Mouse (Mus musculus) MEL (cell line): Measurements from ENCODE around the gene Unkl. TPM values are rescaled to one million over a fixed set of nuclear protein-coding genes. Genes with fewer than 3 reads are reported as not detected.

Source experiments
- DNase-seq: peaks from one replicate; pipeline ENCODE4 v3.0.0; 2011; ENCODE audit warnings: low read depth, low spot score
- H3K27ac ChIP-seq: 2 replicates; pipeline ENCODE4 v1.5.1; 2012; ENCODE audit warnings: low read depth, mild to moderate bottlenecking, control low read depth, low read length, moderate library complexity; ENCODE audit not compliant: control insufficient read depth
- H3K27me3 ChIP-seq, 2 experiments: fragments of 150-350 bp in 1 of 2; sonication (generic) in 1 of 2; 2 replicates each; pipeline ENCODE4 v1.6.1; 2012; ENCODE audit warnings: low read length in 2 of 2, mild to moderate bottlenecking in 2 of 2, improper control_type of control experiment in 1 of 2, moderate library complexity in 1 of 2; ENCODE audit not compliant: insufficient read depth in 2 of 2, control insufficient read depth in 1 of 2
- H3K36me3 ChIP-seq, 2 experiments: 2 replicates each; pipeline ENCODE4 v1.6.1; 2012 to 2014; ENCODE audit warnings: low read length in 2 of 2, improper control_type of control experiment in 1 of 2, inconsistent platforms in 1 of 2, mild to moderate bottlenecking in 1 of 2; ENCODE audit not compliant: insufficient read depth in 2 of 2, control insufficient read depth in 1 of 2
- H3K4me1 ChIP-seq, 2 experiments: fragments of 150-350 bp in 1 of 2; sonication (generic) in 1 of 2; 2 replicates each; pipeline ENCODE4 v1.6.1; 2012; ENCODE audit warnings: low read length in 2 of 2, improper control_type of control experiment in 1 of 2, mild to moderate bottlenecking in 1 of 2; ENCODE audit not compliant: insufficient read depth in 2 of 2, control insufficient read depth in 1 of 2
- H3K4me3 ChIP-seq, 2 experiments: fragments of 150-350 bp in 1 of 2; sonication (generic) in 1 of 2; 2 replicates each; pipeline ENCODE4 v1.5.1; 2012; ENCODE audit warnings: low read depth in 2 of 2, low read length in 2 of 2, mild to moderate bottlenecking in 2 of 2, moderate library complexity in 2 of 2, control low read depth in 1 of 2, improper control_type of control experiment in 1 of 2; ENCODE audit not compliant: control insufficient read depth in 1 of 2, insufficient read depth in 1 of 2
- H3K79me2 ChIP-seq: 2 replicates; pipeline ENCODE4 v1.6.1; 2012; ENCODE audit warnings: mild to moderate bottlenecking, low read length, moderate library complexity; ENCODE audit not compliant: control insufficient read depth, poor library complexity, insufficient read depth
- H3K9ac ChIP-seq: 2 replicates; pipeline ENCODE4 v1.6.1; 2012; ENCODE audit warnings: low read depth, mild to moderate bottlenecking, control low read depth, low read length, moderate library complexity; ENCODE audit not compliant: control insufficient read depth, poor library complexity, severe bottlenecking
- H3K9me3 ChIP-seq: fragments of 150-350 bp; sonication (generic); replicated peaks from 2 replicates; pipeline ENCODE4 v1.6.1; 2012; ENCODE audit warnings: mild to moderate bottlenecking, low read length, improper control_type of control experiment, moderate library complexity; ENCODE audit not compliant: insufficient read depth
- BHLHE40 ChIP-seq: IDR thresholded peaks from 2 replicates; pipeline ENCODE4 v1.6.1; 2012; ENCODE audit warnings: low read depth, mild to moderate bottlenecking, inconsistent platforms, low read length, improper control_type of control experiment, borderline replicate concordance
- CHD2 ChIP-seq: IDR thresholded peaks from 2 replicates; pipeline ENCODE4 v1.6.1; 2011; ENCODE audit warnings: low read length, improper control_type of control experiment
- CTCF ChIP-seq, 3 experiments: IDR thresholded peaks in 2 of 3; conservative IDR thresholded peaks in 1 of 3; 2 replicates each; pipeline ENCODE4 v1.5.1; 2011 to 2012; ENCODE audit warnings: low read length in 3 of 3, low read depth in 2 of 3, mild to moderate bottlenecking in 2 of 3, improper control_type of control experiment in 1 of 3, inconsistent platforms in 1 of 3, mixed read lengths in 1 of 3, moderate library complexity in 1 of 3; ENCODE audit not compliant: control insufficient read depth in 1 of 3, insufficient read depth in 1 of 3, poor library complexity in 1 of 3, severe bottlenecking in 1 of 3
- E2F4 ChIP-seq: IDR thresholded peaks from 2 replicates; pipeline ENCODE4 v1.6.1; 2011; ENCODE audit warnings: low read depth, low read length, improper control_type of control experiment, borderline replicate concordance
- EP300 ChIP-seq, 2 experiments: IDR thresholded peaks; 2 replicates each; pipeline ENCODE4 v1.6.1; 2011; ENCODE audit warnings: improper control_type of control experiment in 2 of 2, low read length in 2 of 2, low read depth in 1 of 2, mild to moderate bottlenecking in 1 of 2
- GATA1 ChIP-seq: IDR thresholded peaks from 2 replicates; pipeline ENCODE4 v1.6.1; 2011; ENCODE audit warnings: low read depth, low read length, improper control_type of control experiment
- JUND ChIP-seq: IDR thresholded peaks from 2 replicates; pipeline ENCODE4 v1.6.1; 2011; ENCODE audit warnings: low read depth, mild to moderate bottlenecking, improper control_type of control experiment, low read length
- MAFK ChIP-seq: IDR thresholded peaks from 2 replicates; pipeline ENCODE4 v1.6.1; 2011; ENCODE audit warnings: low read depth, mild to moderate bottlenecking, low read length, improper control_type of control experiment, borderline replicate concordance
- MAZ ChIP-seq: IDR thresholded peaks from 2 replicates; pipeline ENCODE4 v1.6.1; 2012; ENCODE audit warnings: low read depth, mild to moderate bottlenecking, inconsistent platforms, low read length, improper control_type of control experiment
- MEF2A ChIP-seq: IDR thresholded peaks from 2 replicates; pipeline ENCODE4 v1.6.1; 2014; ENCODE audit warnings: low read depth, mild to moderate bottlenecking, inconsistent platforms, low read length, improper control_type of control experiment; ENCODE audit not compliant: poor library complexity, insufficient replicate concordance, severe bottlenecking; ENCODE audit errors: extremely low read depth
- MXI1 ChIP-seq: IDR thresholded peaks from 2 replicates; pipeline ENCODE4 v1.6.1; 2011; ENCODE audit warnings: mild to moderate bottlenecking, low read depth, low read length, improper control_type of control experiment
- MYB ChIP-seq: IDR thresholded peaks from 2 replicates; pipeline ENCODE4 v1.6.1; 2011; ENCODE audit warnings: mild to moderate bottlenecking, low read depth, low read length, improper control_type of control experiment
- MYC ChIP-seq: IDR thresholded peaks from 2 replicates; pipeline ENCODE4 v1.6.1; 2011; ENCODE audit warnings: low read depth, mild to moderate bottlenecking, low read length, improper control_type of control experiment, moderate library complexity
- POLR2A ChIP-seq, 2 experiments: IDR thresholded peaks; 2 replicates each; pipeline ENCODE4 v1.6.1; 2011 to 2012; ENCODE audit warnings: low read length in 2 of 2, mild to moderate bottlenecking in 2 of 2, control low read depth in 1 of 2, improper control_type of control experiment in 1 of 2, low read depth in 1 of 2, moderate library complexity in 1 of 2; ENCODE audit not compliant: control insufficient read depth in 1 of 2, insufficient read depth in 1 of 2, poor library complexity in 1 of 2
- POLR2AphosphoS5 ChIP-seq: IDR thresholded peaks from 2 replicates; pipeline ENCODE4 v1.6.1; 2012; ENCODE audit warnings: low read depth, borderline replicate concordance, mild to moderate bottlenecking, inconsistent platforms, low read length, moderate library complexity, mixed read lengths
- RAD21 ChIP-seq: IDR thresholded peaks from 2 replicates; pipeline ENCODE4 v1.6.1; 2011; ENCODE audit warnings: mild to moderate bottlenecking, low read depth, low read length, improper control_type of control experiment
- RCOR1 ChIP-seq: IDR thresholded peaks from 2 replicates; pipeline ENCODE4 v1.6.1; 2012; ENCODE audit warnings: low read depth, mild to moderate bottlenecking, inconsistent platforms, low read length, improper control_type of control experiment
- TAL1 ChIP-seq: IDR thresholded peaks from 2 replicates; pipeline ENCODE4 v1.6.1; 2012; ENCODE audit warnings: mild to moderate bottlenecking, inconsistent platforms, low read length, moderate library complexity, mixed read lengths
- TBP ChIP-seq: IDR thresholded peaks from 2 replicates; pipeline ENCODE4 v1.8.0; 2011; ENCODE audit warnings: low read depth, low read length, improper control_type of control experiment
- TCF12 ChIP-seq: IDR thresholded peaks from 2 replicates; pipeline ENCODE4 v1.6.1; 2014; ENCODE audit warnings: low read depth, mild to moderate bottlenecking, inconsistent platforms, low read length, improper control_type of control experiment, moderate library complexity
- USF1 ChIP-seq: IDR thresholded peaks from 2 replicates; pipeline ENCODE4 v1.6.1; 2014; ENCODE audit warnings: low read depth, mild to moderate bottlenecking, inconsistent platforms, low read length, improper control_type of control experiment, moderate library complexity
- ZC3H11A ChIP-seq: IDR thresholded peaks from 2 replicates; pipeline ENCODE4 v1.6.1; 2012; ENCODE audit warnings: low read depth, mild to moderate bottlenecking, inconsistent platforms, low read length, improper control_type of control experiment
- ZMIZ1 ChIP-seq: IDR thresholded peaks from 2 replicates; pipeline ENCODE4 v1.6.1; 2012; ENCODE audit warnings: low read depth, mild to moderate bottlenecking, inconsistent platforms, low read length, improper control_type of control experiment, moderate library complexity
- polyA plus RNA-seq, 2 experiments: library from polyadenylated mRNA; stranded (reverse) in 1 of 2; unstranded in 1 of 2; fragments of >175 nt in 1 of 2; fragments of >200 nt in 1 of 2; gene quantifications; 2 replicates each; pipeline versions ENCODE4 v1.2.1 to v1.2.4; 2012; ENCODE audit warnings: low replicate concordance in 2 of 2, low read depth in 1 of 2; ENCODE audit not compliant: insufficient read length in 2 of 2, insufficient read depth in 1 of 2, missing spikeins in 1 of 2
- total RNA-seq: library from RNA; depleted of rRNA; stranded (reverse); fragments of 300-350 nt; gene quantifications from 2 replicates; pipeline ENCODE4 v1.2.3, GENCODE M21; 2012

Gene Unkl
- total and polyA plus RNA-seq, 3 experiments = 18.0 to 42.4 TPM; not detected in 1

- no peak for TF ChIP-seq MEF2A
- TF ChIP-seq RCOR1 = no peak
- no peak for TF ChIP-seq JUND
- TF ChIP-seq RAD21 = no peak
- TF ChIP-seq CHD2 = no peak
- no peak for TF ChIP-seq MAFK
- TF ChIP-seq MXI1 = peak; percentile 74
- TF ChIP-seq MYC = peak; percentile 51
- no peak for TF ChIP-seq GATA1
- no peak for TF ChIP-seq MYB
Measured at GRCm38 (mm10) chr17:25222951-25223601, 34.9 kb downstream of the Unkl start (continued).

- Histone ChIP-seq H3K9me3 (no peaks in the 10 kb centered on the region), H3K27ac (peak overlapping the region; percentile 92), H3K4me1 (peaks cover 7 to 42% of the 10 kb centered on the region in 2 experiments), H3K79me2 (peaks cover 35% of the 10 kb centered on the region), H3K27me3 (no peaks in the 10 kb centered on the region), H3K4me3 (no peak overlapping the region), H3K9ac (peak overlapping the region; percentile 12; the same call in 1 of the 2 replicates), H3K36me3 (peaks cover 4 to 27% of the 10 kb centered on the region in 2 experiments)
- TF ChIP-seq RAD21 (no peak), E2F4 (no peak), BHLHE40 (no peak), MAZ (no peak), ZMIZ1 (no peak), CHD2 (no peak), USF1 (no peak), POLR2A (IDR thresholded peaks at IDR 0.05; ENCODE audit: control insufficient read depth in 1 of 2, insufficient read depth in 1 of 2, low read depth in 1 of 2, low read length in 2 of 2, poor library complexity in 1 of 2) (no peak), CTCF (IDR thresholded peaks at IDR 0.05 in 2 of 3, conservative IDR thresholded peaks at IDR 0.05 in 1 of 3; ENCODE audit: control insufficient read depth in 1 of 3, insufficient read depth in 1 of 3, low read depth in 2 of 3, low read length in 3 of 3, poor library complexity in 1 of 3, severe bottlenecking in 1 of 3) (no peak), ZC3H11A (no peak)
- DNase-seq = peak; percentile 34
Measured at GRCm38 (mm10) chr17:25224586-25225222, 36.5 kb downstream of the Unkl start.

GRCm38 (mm10) chr17:25225659-25226058 lies 37.5 kb downstream of the Unkl start:
- Histone ChIP-seq H3K4me3 (no peak overlapping the region), H3K36me3 (peaks cover 3 to 27% of the 10 kb centered on the region in 2 experiments), H3K4me1 (peaks cover 7 to 40% of the 10 kb centered on the region in 2 experiments), H3K79me2 (peaks cover 35% of the 10 kb centered on the region), H3K9ac (no peak overlapping the region), H3K9me3 (no peaks in the 10 kb centered on the region), H3K27ac (peak overlapping the region; percentile 92; the same call in 1 of the 2 replicates), H3K27me3 (no peaks in the 10 kb centered on the region)
- peak; percentile 76 for DNase-seq
- TF ChIP-seq TBP (0 out of 2 replicates have a peak, but pooled peaks have one; percentile 16), POLR2AphosphoS5 (no peak), EP300 (IDR thresholded peaks at IDR 0.05; ENCODE audit: low read depth in 1 of 2, low read length in 2 of 2) (peak in 1 of 2 experiments; percentile 72; a peak in 2 of 4 replicates), GATA1 (peak; percentile 71), TCF12 (peak; percentile 73), ZC3H11A (no peak), TAL1 (peak; percentile 96)
